Mouse (Mus musculus): ENCODE results near the gene Htr6.

- TF ChIP-seq CTCF (IDR thresholded peaks at IDR 0.05) = 0 out of 2 replicates have a peak, but pooled peaks have one; percentile 1
- no peak for TF ChIP-seq EP300 (IDR thresholded peaks at IDR 0.05)
Measured at GRCm38 (mm10) chr4:139054300-139054923, 21.0 kb downstream of the Htr6 start.
